Mouse (Mus musculus) left cerebral cortex, postnatal 25 days (tissue): Measurements from ENCODE around the gene Abhd6. TPM values are rescaled to one million over a fixed set of nuclear protein-coding genes. Genes with fewer than 3 reads are reported as not detected.
A peak's percentile ranks its signal among the peaks of the same experiment; 100 is the strongest.

Experiments
- DNase-seq, 2 experiments: peaks; one replicate each; pipeline ENCODE4 v3.0.0; 2022; ENCODE audit warnings: low spot score in 2 of 2, mixed read lengths in 1 of 2
- intact Hi-C: fragments of 180-260 bp; cut with DNase I; formaldehyde crosslinking; loops from one replicate; pipeline ENCODE4 v1.15.1; 2025
- total RNA-seq, 2 experiments: library from RNA; stranded (reverse); gene quantifications; 2 replicates each; pipeline ENCODE4 v1.2.3; 2021

Abhd6 gene
- total RNA-seq: 10 to 100 TPM; 71.1 to 80.6 TPM

DNA sequence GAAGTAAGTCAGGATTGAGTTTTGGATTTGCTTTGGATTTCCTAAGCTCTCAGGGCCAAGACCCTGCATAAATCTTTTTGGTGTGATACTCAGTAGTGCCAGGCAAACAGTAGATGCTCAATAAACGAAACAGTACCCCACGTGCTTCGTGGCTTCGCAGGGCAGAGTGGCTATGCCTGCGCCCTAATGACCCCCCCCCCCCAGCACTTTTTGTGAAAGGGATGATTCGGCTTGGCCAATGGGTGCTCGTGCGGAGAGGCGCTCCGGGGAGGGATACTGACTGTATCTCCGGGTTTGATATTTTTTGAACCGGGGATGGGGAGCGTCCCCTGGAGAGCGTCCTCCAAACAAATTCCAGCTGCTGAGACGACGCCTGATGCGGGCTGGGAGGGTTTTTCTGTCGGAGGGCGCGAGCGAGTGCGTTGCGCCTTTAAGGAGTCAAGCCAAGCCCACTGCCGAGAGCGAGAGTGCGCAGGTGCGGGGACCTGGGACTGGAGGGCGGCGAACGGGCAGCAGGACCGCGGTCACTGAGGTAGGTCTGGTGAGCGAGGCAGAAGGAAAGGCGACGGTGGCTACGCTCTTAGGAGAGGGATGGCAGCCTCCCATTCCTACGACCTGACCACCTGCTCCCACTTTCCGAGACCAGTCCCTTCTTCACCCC is at the start of gene Abhd6:
TSS of gene Abhd6 (plus strand) at position 471 of the 661 bp plus-strand sequence.
- peak; percentile 87 to 89 for DNase-seq
- intact Hi-C loops: loop anchor here (2.0 to 5.0 kb wide), 3 partner anchors 30 to 170 kb away; partner anchors contain the start of gene Pdhb

DNA sequence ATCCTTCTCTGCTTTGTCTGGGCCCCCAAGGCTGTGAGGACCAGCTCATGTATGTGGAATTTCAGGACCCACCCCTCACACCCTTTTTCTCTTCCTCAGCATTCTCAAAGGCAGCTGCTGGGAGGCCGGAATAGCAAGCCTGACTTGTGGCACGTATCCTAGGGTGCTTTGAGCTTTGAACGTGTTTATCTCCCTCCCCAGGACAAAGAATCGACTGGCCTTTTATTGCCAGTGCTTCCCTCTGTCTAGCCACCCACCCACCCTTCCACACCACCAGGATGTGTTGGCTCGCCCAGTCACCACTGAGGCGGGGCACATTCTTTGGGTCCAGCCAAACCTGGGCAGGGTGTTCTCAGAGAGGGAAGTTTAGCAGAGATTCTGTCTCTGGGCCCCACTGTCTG is 48.6 kb upstream of the Abhd6 start:
- DNase-seq: no peak
- intact Hi-C loops: no loop called here

DNA sequence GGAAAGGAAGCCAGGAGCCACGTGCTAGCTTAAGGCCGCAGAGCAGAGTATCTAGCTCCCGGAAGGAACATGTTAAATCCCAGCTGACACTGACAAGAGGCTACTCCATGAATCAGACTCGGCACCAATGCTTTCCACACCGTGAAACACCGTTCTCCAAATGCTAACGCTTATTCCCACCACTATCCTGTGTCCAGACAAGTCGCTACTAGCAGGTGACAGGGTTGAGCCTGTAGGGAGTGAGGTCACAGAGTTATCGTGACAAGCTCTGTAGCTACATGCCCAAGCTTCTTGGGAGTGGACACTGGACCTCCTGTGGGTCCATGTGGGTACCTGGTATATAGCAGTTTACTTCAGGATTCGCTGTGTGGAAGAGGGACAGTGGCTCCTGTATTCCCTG is 46.3 kb upstream of the Abhd6 start:
- intact Hi-C loops: no loop called here
- DNase-seq: no peak

DNA sequence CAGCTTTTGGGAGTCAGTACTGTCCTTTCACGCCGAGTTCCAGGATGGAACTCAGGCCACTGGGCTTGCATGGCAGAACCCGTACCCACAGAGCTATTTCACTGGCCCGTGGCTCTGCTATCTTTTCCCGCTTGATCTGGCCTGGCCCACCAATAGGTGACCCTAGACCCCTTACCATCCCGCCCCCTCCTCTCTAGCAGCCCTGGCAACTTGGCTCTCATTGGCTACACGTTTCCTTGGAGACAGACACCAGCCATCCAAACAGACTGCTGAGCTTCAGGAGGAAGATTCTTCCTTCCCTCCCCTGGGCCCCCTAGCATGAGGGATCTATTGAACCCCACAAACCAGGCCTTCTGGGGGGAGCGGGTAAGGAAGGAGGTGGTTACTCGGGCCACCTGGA is 45.7 kb upstream of the Abhd6 start, which contains the start of gene Gm45521:
TSS of gene Gm45521 (plus strand) at position 240 of the 400 bp plus-strand sequence.
- intact Hi-C loops: no loop called here
- DNase-seq: no peak

DNA sequence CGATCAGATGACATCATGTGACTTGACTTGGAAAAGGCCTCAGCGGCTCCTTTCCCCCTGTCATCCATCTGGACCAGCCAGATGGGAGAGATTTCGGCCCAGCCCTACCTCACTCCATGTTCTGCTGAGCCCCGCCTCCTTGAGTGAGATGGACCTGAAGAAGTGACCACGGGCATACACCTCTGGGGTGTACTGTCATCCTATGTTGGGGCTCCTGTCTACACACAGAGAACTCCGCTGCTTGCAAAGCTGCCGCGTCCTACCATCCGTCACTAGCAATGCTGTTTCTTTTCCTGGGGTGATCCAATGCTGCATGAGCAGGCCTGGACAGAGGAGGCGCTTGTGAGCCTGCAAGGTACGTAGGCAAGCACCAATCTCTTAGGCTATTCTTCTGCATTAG is 42.1 kb upstream of the Abhd6 start:
- DNase-seq: peak; percentile 31 to 65
- intact Hi-C loops: loop anchor here (5.0 kb wide), 1 partner anchor 202 kb away; no protein-coding TSS in a partner anchor

DNA sequence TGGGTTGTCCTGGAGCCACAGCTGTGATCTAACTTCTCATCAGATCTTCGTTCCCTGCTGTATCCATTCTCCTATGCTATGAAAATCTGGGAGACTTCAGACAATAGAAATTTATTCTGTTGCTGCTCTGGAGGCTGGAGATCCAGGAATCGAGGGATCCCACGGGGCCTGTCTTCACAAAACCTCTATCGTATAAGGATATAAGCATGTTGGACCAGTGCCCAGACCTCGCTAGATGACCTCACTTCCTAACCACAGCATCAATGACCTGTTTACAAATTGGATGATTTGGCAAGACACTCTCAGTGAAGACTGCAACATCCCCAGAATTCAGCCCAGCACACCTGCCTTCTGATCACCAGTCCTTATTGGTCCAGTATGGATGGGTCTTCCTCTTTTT is 41.0 kb upstream of the Abhd6 start:
- no peak for DNase-seq
- intact Hi-C loops: loop anchor here (5.0 kb wide), 1 partner anchor 201 kb away; no protein-coding TSS in a partner anchor

DNA sequence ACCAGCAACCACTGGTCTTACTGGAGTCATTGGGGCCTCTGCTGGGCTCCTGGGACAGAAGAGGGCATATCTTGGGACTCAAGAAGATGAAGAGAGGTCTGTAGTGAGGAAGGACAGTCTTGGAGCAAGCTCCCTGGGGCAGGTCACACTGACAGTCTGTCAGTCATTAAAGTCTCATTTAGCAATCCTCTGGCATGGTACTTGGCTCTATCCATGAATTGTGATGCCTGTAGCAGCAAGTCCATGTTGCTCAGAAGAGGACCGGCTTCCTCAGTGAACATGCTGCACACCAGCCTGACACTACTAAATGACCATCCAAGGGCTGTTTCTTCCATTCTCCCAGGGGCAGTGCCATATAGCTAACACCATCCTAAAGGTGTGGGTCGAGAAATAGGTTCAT is 40.1 kb upstream of the Abhd6 start:
- no peak for DNase-seq
- intact Hi-C loops: loop anchor here (5.0 kb wide), 1 partner anchor 200 kb away; no protein-coding TSS in a partner anchor

DNA sequence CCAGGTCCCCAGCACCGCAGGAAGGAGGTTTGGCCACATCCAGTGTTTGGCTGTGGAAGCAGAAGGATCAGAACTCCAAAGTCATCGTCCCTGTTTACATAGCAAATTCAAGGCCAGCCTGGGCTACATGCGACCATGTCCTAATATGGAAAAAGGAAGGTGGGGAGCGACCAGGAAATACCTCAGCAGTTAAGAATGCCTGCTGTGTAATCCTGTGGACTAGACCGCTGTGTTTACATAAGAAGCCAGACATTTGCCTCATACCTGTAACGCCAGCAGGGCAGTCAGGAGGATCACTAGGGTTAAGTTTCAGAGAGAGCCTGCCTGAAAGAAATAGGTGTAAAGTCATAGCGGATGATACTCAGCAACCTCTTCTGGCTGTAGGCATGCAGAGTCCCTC is 39.5 kb upstream of the Abhd6 start:
- DNase-seq: no peak
- intact Hi-C loops: loop anchor here (5.0 kb wide), 1 partner anchor 199 kb away; no protein-coding TSS in a partner anchor

DNA sequence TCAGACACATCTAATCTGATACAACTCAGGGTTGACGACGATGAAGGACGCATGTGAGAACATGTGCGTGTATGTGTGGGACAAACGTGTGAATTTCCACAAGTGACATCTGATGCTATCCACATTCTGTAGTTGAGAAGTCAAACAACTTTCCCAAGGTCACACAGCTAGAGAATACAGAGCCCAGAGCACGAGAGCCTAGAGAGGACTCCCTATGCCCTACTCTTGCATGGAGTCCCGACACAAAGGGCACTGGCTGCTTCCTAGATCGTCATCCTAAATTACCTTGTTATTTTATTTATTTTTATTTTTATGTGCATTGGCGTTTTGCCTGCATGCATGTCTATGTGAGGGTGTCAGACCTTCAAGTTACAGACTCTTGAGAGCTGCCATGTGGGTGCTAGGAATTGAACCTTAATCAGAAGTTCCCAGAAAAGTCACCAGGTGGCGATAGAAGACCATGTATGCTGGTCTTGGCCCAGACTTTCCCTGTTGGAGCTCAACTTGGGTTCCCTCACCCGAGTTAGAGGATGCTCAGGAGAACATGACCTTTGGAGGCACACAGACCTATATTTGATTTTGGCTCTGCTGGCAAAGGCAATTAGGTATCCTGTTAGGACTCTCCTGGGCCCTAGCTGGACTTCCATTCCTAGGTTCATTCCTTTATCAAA is 38.3 kb upstream of the Abhd6 start:
- intact Hi-C loops: loop anchor here (1.0 to 5.0 kb wide), 4 partner anchors 33 to 382 kb away; no protein-coding TSS in a partner anchor
- DNase-seq: peak; percentile 76 to 85

DNA sequence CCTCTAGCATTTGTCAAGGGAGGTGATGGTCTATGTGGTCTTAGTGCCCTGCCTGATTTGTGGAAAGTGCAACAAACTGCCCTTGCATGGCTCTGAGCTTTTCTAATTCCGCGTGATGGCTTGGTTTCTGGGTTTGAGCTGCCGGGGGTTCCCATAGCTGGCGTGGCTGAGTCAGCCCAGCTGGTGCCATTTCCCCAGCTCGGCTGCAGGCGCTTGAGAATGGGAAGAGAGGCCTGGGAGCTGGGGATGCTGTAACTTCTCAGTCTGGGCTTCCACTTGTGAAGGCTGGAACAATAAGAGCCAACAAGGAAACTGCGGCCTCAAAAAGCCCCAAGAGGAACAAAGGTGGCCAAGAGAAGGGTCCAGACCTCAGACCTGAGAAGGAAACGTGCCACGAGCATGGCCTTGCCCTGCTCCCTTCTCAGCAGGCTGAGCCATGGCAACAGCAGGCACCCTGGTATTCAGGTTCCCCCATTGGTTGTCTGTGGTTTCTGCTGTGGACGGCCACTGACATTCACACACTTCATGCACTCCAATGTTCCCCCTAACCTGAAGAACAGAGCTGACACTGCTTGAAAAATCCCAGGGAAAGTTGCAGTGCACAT is 30.7 kb upstream of the Abhd6 start:
- intact Hi-C loops: no loop called here
- no peak for DNase-seq

DNA sequence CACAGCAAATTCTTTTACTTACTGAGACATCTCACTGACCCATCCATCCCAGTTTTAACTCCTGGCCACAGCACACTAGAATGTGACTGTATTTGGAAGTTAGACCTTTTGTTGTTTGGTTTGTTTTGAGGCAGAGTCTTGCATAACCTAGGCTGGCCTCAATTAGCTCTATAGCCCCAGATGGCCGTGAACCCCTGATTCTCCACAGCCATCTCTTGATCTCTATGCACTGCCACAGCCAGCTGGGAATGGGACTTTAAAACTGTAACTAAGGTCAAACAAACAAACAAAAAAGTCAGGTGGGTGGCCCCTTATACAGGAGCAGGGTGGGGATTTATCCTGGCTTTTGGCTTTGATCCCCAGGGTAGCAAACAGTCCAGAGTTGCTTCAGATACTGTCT is 28.1 kb upstream of the Abhd6 start:
- DNase-seq: no peak
- intact Hi-C loops: no loop called here

DNA sequence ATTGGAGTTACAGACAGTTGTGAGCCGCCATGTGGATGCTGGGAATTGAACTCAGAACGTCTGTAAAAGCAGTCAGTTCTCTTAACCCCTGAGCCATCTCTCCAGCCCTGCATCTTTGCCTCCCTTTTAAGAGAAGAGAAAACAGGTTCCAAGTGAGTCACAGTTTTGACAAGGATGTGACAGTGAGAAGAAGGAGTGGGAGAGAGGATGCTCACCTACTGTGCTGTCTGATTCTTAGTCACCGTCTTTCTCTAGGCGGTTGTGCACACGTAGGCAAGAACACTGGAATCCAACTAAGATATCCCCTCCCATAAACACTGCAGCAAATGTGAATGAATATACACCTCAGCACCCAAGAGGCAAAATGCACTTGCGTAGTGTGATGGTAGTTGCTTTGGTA is 27.5 kb upstream of the Abhd6 start:
- DNase-seq: peak in 1 of 2 experiments; percentile 44
- intact Hi-C loops: no loop called here

DNA sequence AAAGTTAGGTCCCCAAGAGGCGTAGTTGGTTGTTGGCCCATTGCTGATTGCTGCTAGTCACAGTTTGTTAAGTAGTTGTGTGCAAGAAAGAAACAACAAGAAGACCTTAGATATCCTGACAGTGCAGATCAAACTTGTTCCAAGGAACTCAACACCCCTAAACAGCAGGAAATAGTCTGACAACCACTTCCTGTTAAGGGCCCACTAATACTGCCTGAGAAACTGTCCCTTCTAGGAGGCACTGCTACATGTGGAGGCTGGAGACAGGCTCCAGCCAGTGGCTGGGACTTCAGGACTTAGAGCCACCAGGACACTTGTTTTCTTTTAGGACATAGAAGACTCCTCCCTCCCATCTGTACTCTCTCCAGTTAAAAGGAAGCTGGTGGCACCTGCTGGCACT is 25.2 kb upstream of the Abhd6 start:
- no peak for DNase-seq
- intact Hi-C loops: no loop called here

DNA sequence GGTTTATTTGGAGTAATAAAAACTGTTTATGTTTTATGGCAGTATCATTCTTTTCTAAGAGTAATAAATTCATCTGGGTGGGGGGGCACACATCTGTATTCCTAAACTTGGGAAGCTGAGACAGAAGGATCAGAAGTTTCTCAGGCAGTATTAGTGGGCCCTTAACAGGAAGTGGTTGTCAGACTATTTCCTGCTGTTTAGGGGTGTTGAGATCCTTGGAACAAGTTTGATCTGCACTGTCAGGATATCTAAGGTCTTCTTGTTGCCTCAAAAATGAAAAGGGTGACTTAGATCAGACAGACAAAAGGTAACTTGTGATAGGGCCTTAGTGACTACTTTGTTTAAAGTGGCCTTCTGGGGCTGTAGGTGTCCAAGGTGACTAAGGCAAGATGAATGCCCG is 24.5 kb upstream of the Abhd6 start:
- intact Hi-C loops: no loop called here
- no peak for DNase-seq

DNA sequence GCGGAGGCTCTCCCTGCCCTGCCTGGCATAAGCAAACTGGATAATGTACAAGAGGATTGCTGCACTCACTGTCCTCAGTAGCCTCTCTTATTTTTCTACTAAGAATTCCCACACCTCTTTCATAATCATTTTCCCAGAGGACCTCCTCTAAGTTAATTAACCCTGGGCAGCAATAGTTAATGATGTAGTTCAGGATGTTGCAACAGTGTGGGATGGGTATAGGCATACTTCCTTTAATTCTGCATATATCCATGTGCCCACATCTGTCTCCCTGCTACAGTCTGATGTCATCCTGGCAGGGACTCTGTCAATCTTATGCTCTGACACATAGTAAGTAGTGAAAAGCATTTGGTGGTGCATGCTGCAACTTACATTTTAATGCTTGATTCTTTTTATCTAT is 21.5 kb upstream of the Abhd6 start:
- intact Hi-C loops: no loop called here
- DNase-seq: no peak

DNA sequence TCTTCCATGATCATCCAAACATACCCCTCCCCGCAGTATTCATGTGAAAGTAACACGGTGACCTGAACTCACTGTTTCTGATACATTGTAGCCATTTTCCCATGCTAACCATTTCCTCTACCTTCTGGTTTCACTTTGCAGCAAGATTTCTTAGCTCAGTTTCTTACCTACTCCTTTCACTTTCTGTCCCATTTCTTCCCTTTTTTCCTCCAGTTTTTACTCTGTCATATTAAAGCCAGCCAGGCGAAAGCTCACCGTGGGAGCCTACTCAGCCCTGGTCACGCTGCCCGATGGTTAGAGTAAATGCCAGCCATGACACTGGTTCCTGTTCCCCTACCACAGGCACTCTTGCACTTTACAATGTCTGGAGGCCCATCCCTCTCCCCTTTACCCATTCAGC is 15.8 kb upstream of the Abhd6 start:
- DNase-seq: no peak
- intact Hi-C loops: no loop called here

DNA sequence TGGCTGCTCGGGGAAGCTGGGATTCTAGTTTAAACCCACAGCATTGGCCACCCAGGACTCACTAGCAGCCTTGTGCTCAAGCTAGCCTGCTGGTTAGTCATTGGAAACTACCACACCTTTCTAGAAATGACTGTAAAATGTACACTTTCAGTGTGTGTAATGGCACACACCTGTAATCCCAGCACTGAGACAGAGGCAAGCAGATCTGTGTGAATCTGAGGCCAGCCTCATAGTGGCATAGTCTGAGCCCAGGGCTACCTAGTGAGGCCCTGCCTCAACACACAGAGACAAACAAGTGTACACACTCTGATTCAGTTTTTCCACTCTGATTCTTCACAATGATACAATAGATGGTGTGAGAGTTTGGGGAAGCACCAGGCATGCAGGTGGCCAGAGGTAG is 13.3 kb upstream of the Abhd6 start:
- intact Hi-C loops: no loop called here
- no peak for DNase-seq

DNA sequence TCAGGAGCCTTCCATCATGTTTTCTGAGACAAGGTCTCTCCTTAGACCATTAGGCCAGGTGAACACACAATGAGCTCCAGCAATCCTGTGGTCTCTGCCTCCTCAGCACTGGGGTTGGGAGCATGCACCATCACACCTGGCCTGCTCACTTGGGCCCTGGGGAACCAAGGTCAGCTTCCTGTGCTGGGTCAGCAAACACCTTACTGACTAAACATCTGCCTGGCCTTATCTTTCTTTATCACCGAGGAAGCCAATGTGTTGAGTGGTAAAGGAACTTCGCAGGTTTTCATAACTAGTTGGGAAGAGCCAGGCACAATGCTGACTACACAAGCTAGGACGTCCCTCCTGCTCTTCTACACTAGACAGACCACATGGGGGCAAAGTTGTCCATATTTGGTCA is 12.7 kb upstream of the Abhd6 start:
- intact Hi-C loops: no loop called here
- DNase-seq: no peak

DNA sequence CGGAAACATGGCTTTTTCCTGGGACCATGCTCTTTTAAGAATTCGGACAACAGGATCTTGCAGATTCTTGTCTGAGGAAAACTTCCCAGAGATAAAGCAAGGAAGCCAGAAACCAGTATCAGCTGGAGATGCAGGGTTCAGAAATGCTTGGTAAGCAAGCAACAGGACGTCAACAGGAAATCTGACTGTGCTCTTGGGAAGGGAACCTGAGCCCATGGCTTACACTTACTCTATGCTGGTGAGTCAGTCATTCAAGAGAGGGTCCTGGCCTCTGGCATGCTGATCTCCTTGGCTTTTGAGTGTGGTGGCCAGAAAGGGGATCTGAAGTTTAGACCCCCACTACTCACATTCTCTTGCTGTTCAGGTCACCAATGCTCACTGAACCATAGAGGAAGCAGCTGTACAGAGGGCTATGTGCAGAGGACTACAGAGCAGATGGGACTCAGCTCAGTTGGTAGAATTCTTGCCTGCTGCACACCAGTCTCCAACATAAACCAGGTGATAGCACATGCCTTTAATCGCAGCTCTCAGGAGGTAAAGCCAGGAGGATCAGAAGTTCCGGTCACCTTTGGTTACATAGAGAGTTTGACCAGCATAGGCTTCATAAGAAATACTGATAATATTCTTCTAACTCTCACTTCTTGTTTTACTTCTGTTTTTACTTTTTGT is 11.5 kb upstream of the Abhd6 start:
- no peak for DNase-seq
- intact Hi-C loops: no loop called here

DNA sequence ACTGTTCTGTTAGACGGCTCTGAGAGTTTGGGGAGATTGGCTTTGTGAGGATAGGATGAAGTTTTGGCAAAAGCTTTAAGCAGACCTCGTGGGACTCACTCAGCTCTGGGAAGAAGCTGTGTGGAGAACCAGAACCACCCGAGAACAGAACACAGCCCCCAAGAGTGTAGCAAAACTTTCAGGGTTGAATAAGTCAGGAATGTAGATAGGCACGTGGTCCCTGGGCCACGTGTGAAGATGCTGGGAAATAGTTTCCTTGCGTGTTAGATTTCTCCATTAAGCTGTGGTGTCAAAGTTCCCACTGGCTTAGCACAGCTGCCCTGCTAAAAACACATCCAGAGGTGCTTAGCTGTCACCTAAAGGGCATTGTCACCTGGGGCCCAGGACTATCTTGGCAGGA is 10.5 kb upstream of the Abhd6 start:
- intact Hi-C loops: no loop called here

More for the DNA sequence above, 10.5 kb upstream of the Abhd6 start:
- DNase-seq: no peak
